Mouse (Mus musculus): ENCODE data around the gene Pla2g4f.

Pla2g4f gene

DNA sequence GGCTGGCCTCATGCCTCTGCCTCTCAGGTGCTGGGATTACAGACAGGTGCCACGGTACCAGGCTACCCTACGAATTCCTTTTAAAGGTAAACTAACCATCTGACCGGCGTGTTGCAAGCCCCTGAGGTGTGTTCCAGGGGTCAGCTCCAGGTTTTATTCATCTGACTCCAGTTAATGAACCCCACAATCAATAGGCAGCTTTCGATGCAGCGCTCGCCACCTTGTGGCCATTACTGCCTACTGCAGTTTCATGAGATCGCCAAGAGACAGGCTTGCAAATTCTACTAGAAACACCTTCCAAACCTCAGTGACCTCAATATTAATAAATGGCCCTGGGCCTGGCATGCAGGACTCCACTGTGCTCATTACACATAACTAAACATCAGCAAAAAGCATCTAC lies 34.0 kb downstream of the Pla2g4f start:
- DNase-seq (ENCODE audit: low spot score in 2 of 2): peak; percentile 48 to 67

DNA sequence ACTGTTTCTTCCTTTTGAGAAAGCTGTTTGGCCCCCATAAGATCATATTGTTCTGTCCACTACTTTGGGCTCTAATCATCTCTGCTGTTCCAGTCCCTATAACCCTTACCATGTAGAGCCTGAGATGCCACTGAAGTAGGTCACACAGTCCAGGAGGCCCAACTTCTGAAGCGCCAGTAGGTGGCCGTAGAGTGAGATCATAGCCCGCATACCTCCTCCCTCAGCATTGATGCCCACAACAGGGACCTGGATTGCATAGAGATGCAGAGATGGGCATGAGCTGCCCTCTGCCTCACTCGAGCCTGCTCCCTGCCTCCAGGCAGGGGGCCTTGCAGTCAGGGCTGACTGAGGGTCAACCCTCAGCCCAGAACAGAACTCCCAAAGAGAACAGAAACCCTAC lies 37.0 kb downstream of the Pla2g4f start:
- no peak for DNase-seq (ENCODE audit: low spot score in 2 of 2)

DNA sequence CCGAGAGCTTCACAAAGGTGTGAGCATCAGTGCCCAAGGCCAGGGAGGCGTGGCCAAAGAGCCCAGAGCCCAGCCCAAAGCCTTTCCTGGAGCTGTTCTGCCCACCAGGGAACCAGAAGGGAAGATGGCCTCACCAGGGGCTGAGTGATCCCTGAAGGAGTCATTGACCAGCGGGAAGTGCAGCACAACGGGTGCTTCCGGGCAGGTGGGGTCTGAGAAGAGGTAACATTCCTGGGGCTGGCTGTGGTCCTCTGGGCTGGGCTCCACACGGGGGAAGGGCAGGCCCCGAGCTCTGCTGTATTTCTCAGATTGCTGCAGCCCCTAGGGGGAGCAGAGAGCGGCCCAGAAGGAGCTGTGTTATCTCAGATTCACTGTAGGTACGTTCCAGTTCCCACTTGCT lies 45.3 kb downstream of the Pla2g4f start:
- DNase-seq (ENCODE audit: low spot score in 2 of 2): no peak

DNA sequence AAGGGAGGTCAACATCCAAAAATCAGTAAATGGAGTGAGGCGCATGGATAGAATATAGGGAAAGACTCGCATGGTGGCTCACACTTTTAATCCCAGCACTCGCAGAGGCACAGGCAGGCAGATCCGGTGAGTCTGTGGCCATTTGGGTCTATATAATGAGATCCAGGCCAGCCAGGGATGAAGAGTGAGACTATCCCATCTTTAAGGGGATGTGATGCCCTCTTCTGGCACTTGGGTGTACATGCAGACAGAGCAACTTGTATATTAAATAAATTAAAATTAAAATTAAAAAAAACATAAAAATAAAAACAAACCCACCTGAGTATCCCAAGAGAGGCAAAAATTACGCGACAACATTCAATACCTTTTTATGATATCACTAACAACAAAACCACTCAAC lies 48.4 kb downstream of the Pla2g4f start:
- peak in 1 of 2 experiments; percentile 31 for DNase-seq (ENCODE audit: low spot score in 2 of 2)

DNA sequence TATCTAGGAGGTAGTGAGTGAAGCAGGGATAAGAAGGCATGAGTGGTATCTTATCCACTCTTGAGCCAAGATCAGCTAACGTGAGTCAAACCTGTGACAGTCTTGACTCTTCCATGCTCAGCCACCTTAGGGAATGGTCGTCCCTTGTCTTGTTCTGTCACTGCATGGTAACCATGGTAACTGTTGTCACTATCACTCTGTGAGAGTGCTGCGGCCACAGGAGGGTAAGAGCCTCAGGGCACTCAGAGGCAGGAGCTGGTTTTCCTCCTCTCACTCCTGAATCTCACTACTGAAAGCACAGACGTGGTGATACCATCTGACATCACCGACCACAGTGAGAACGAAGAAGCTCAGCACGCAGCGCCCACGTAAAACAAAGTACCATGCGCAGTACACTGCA lies 49.1 kb downstream of the Pla2g4f start:
- DNase-seq (ENCODE audit: low spot score in 2 of 2): peak in 1 of 2 experiments; percentile 13

DNA sequence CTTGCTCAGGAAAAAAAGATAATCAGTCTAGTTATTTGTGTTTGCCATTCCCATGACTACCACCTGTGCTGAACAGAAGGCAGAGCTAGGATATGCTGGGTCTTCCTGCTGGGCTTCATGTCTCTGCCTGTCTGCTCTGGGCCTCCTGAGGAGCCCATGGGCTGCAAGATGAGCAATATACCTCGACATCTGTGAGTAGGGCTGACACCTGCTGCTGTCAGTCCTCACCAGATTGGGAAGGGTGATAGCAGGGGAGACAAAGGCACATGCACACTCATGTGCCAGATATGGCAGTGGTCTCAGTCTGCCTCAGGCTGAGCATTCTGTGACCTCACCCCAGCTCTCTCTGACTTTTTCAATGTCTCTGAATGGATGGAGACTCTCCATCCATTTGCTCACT lies 51.1 kb downstream of the Pla2g4f start:
- DNase-seq (ENCODE audit: low spot score in 2 of 2): no peak

DNA sequence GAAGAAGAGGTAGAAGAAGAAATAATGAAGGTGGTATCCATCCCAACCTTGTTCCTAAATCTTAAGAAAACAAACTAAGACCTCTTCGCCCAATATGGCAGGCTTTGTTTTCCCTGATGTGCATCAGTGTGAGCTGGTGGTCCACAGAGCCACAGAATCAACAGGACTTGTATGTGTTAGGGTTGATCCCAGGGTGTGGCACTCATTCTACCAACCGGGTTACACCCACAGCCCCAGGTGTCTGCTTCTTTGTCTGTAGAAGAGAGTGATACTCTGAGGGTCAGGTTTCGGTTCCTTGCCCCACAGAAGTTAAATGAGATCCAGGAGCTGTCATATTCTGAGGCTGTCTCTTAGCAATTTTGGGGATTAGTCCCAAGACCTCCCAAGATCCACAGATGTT lies 52.6 kb downstream of the Pla2g4f start:
- no peak for DNase-seq (ENCODE audit: low spot score in 2 of 2)

DNA sequence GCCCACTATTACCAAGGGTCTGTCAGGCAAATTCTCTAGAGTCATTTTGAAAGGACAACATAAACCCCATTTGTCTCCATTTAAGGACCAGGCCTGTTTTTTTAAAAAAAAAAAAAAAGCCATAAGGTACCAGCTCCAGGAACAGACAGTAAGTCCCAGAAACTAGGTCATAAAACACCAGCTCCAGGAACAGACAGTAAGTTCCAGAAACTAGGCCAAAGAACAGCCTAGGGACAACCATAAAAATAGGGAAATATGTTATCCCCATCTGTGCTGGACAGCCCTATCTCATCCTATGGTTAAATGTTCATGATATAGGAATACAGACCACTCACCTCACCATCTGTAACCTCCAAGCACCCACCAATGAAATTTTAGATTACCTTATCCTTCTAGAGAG lies 57.7 kb downstream of the Pla2g4f start:
- no peak for DNase-seq (ENCODE audit: low spot score in 2 of 2)

DNA sequence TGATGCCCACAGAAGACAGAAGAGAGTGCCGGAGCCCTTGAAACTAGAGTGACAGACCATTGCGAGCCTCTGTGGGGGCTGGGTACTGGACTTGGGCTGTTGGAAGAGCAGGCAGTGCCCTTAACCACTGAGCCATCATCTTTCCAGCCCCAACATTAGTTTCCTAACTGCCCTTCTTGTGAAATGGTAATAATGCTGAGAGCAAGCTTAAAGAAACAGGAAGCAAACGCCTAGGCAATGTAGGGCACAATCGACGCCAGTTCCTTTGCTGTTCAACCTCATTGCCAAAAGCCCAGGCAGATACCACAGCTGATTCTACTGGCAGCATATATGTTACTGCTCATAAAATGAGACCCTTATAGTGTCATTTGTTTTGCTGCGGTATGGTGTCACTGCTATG lies 61.3 kb downstream of the Pla2g4f start:
- no peak for DNase-seq (ENCODE audit: low spot score in 2 of 2)

All from frontal cortex, postnatal 36 days (tissue).